Mouse (Mus musculus): ENCODE data around the gene Rrp7a. TPM values are rescaled to one million over a fixed set of nuclear protein-coding genes. Genes with fewer than 3 reads are reported as not detected.
A peak's percentile ranks its signal among the peaks of the same experiment; 100 is the strongest.

The Rrp7a gene
- total and polyA plus RNA-seq, 2 experiments from 2014 or later = 74.4 to 207 TPM

- Histone ChIP-seq H3K4me3 (ENCODE audit: low read length) (no peak overlapping the region), H3K4me2 (ENCODE audit: low read depth, low read length) (no peak overlapping the region), H3K36me3 (ENCODE audit: insufficient read depth, low read length) (no peaks in the 10 kb centered on the region), H3K9ac (replicated peaks; ENCODE audit: low read length) (no peak overlapping the region), H3K4me1 (ENCODE audit: insufficient read depth, low read length) (0 out of 2 replicates have a peak, but pooled peaks cover 11% of the 10 kb centered on the region), H3K27me3 (ENCODE audit: insufficient read depth, low read length) (no peaks in the 10 kb centered on the region), H3K27ac (no peak overlapping the region), H3K9me3 (ENCODE audit: low read length) (no peaks in the 10 kb centered on the region)
- 87% methylated on average over 3 of the region's 3 CpGs for WGBS
- no peak for TF ChIP-seq CTCF (IDR thresholded peaks at IDR 0.05; ENCODE audit: low read depth)
- no peak for ATAC-seq
- no peak for DNase-seq (ENCODE audit: low spot score)
Measured at GRCm38 (mm10) chr15:83168311-83168710, 45.7 kb upstream of the Rrp7a start.

- no peak for ATAC-seq
- no peak overlapping the region for H3K27ac ChIP-seq
- WGBS = 93% methylated on average over 8 of the region's 8 CpGs
- 0 out of 2 replicates have a peak, but pooled peaks cover 11% of the 10 kb centered on the region for H3K4me1 ChIP-seq (ENCODE audit: insufficient read depth, low read length)
- H3K4me2 ChIP-seq (ENCODE audit: low read depth, low read length) = no peak overlapping the region
- no peaks in the 10 kb centered on the region for H3K9me3 ChIP-seq (ENCODE audit: low read length)
- DNase-seq (ENCODE audit: low spot score) = no peak
- no peaks in the 10 kb centered on the region for H3K27me3 ChIP-seq (ENCODE audit: insufficient read depth, low read length)
- no peak overlapping the region for H3K9ac ChIP-seq (replicated peaks; ENCODE audit: low read length)
- no peaks in the 10 kb centered on the region for H3K36me3 ChIP-seq (ENCODE audit: insufficient read depth, low read length)
- TF ChIP-seq CTCF (IDR thresholded peaks at IDR 0.05; ENCODE audit: low read depth) = no peak
- H3K4me3 ChIP-seq (ENCODE audit: low read length) = no peak overlapping the region
Measured at GRCm38 (mm10) chr15:83167550-83168065, 45.0 kb upstream of the Rrp7a start.

GRCm38 (mm10) chr15:83167126-83167525, 44.5 kb upstream of the Rrp7a start:
- Histone ChIP-seq H3K4me3 (ENCODE audit: low read length) (no peak overlapping the region), H3K36me3 (ENCODE audit: insufficient read depth, low read length) (no peaks in the 10 kb centered on the region), H3K9ac (replicated peaks; ENCODE audit: low read length) (no peak overlapping the region), H3K4me2 (ENCODE audit: low read depth, low read length) (no peak overlapping the region), H3K27ac (no peak overlapping the region), H3K4me1 (ENCODE audit: insufficient read depth, low read length) (0 out of 2 replicates have a peak, but pooled peaks cover 11% of the 10 kb centered on the region), H3K27me3 (ENCODE audit: insufficient read depth, low read length) (no peaks in the 10 kb centered on the region), H3K9me3 (ENCODE audit: low read length) (no peaks in the 10 kb centered on the region)
- DNase-seq (ENCODE audit: low spot score) = no peak
- 77% methylated on average over 5 of the region's 5 CpGs for WGBS
- TF ChIP-seq CTCF (IDR thresholded peaks at IDR 0.05; ENCODE audit: low read depth) = no peak
- no peak for ATAC-seq

GRCm38 (mm10) chr15:83166642-83167041, 44.0 kb upstream of the Rrp7a start:
- Histone ChIP-seq H3K4me1 (ENCODE audit: insufficient read depth, low read length) (0 out of 2 replicates have a peak, but pooled peaks cover 11% of the 10 kb centered on the region), H3K36me3 (ENCODE audit: insufficient read depth, low read length) (no peaks in the 10 kb centered on the region), H3K9ac (replicated peaks; ENCODE audit: low read length) (no peak overlapping the region), H3K27ac (0 out of 2 replicates have a peak overlapping the region, but pooled peaks have one; percentile 26), H3K4me2 (ENCODE audit: low read depth, low read length) (no peak overlapping the region), H3K4me3 (ENCODE audit: low read length) (no peak overlapping the region), H3K9me3 (ENCODE audit: low read length) (no peaks in the 10 kb centered on the region), H3K27me3 (ENCODE audit: insufficient read depth, low read length) (no peaks in the 10 kb centered on the region)
- DNase-seq (ENCODE audit: low spot score) = peak; percentile 39
- no peak for TF ChIP-seq CTCF (IDR thresholded peaks at IDR 0.05; ENCODE audit: low read depth)
- 73% methylated on average over 3 of the region's 3 CpGs for whole genome bisulfite sequencing
- ATAC-seq = peak; percentile 63; the same call in 1 of the 2 replicates

GRCm38 (mm10) chr15:83165526-83166315, 43.1 kb upstream of the Rrp7a start:
- no peak overlapping the region for H3K4me3 ChIP-seq (ENCODE audit: low read length)
- no peak overlapping the region for H3K4me2 ChIP-seq (ENCODE audit: low read depth, low read length)
- H3K9me3 ChIP-seq (ENCODE audit: low read length) = no peaks in the 10 kb centered on the region
- H3K36me3 ChIP-seq (ENCODE audit: insufficient read depth, low read length) = no peaks in the 10 kb centered on the region
- 0 out of 2 replicates have a peak, but pooled peaks cover 10% of the 10 kb centered on the region for H3K4me1 ChIP-seq (ENCODE audit: insufficient read depth, low read length)
- 91% methylated on average over 13 of the region's 13 CpGs for WGBS
- no peaks in the 10 kb centered on the region for H3K27me3 ChIP-seq (ENCODE audit: insufficient read depth, low read length)
- ATAC-seq = no peak
- H3K9ac ChIP-seq (replicated peaks; ENCODE audit: low read length) = no peak overlapping the region
- TF ChIP-seq CTCF (IDR thresholded peaks at IDR 0.05; ENCODE audit: low read depth) = no peak
- DNase-seq (ENCODE audit: low spot score) = no peak
- H3K27ac ChIP-seq = no peak overlapping the region

- 0 out of 2 replicates have a peak, but pooled peaks cover 3% of the 10 kb centered on the region for H3K4me1 ChIP-seq (ENCODE audit: insufficient read depth, low read length)
- no peak for ATAC-seq
- H3K9ac ChIP-seq (replicated peaks; ENCODE audit: low read length) = no peak overlapping the region
- 68% methylated on average over 5 of the region's 5 CpGs for WGBS
- no peaks in the 10 kb centered on the region for H3K27me3 ChIP-seq (ENCODE audit: insufficient read depth, low read length)
- H3K27ac ChIP-seq = no peak overlapping the region
- TF ChIP-seq CTCF (IDR thresholded peaks at IDR 0.05; ENCODE audit: low read depth) = no peak
- no peaks in the 10 kb centered on the region for H3K9me3 ChIP-seq (ENCODE audit: low read length)
- peaks cover 6% of the 10 kb centered on the region; the same call in 1 of the 2 replicates for H3K36me3 ChIP-seq (ENCODE audit: insufficient read depth, low read length)
- H3K4me2 ChIP-seq (ENCODE audit: low read depth, low read length) = no peak overlapping the region
- no peak overlapping the region for H3K4me3 ChIP-seq (ENCODE audit: low read length)
- DNase-seq (ENCODE audit: low spot score) = no peak
Measured at GRCm38 (mm10) chr15:83164971-83165471, 42.4 kb upstream of the Rrp7a start.
